Mouse (Mus musculus): ENCODE measurements at regions not wholly inside any gene's neighbourhood (a gene's known extent, or its start where the extent isn't known, plus 50 kb on each side); places are given as distances from the start of the nearest gene placed in this dataset.

DNA sequence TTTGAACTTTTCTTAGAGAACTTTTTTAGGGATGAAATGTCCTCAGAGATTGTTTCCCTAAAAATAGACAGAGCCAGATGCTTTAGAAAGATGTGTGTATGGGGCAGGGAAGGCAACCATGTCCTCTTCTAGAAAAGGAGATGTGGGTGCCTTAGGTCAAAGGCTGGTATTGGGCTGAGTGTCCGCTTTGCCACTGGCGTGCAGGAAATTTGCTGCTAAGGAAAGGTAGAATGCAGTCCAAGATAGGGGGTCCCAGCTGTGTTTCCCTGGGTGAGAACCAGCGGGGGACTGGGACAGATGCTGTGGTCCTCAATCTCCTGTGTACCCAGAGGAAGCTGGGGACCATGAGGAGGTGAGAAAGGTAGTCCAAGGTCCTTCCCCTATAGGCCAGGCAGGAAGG is 291.0 kb downstream of the Pdcd6ip start:
- TF ChIP-seq CTCF (IDR thresholded peaks at IDR 0.05; ENCODE audit: low read depth) = no peak
- no peaks in the 10 kb centered on the region for H3K9me3 ChIP-seq (ENCODE audit: low read length)

DNA sequence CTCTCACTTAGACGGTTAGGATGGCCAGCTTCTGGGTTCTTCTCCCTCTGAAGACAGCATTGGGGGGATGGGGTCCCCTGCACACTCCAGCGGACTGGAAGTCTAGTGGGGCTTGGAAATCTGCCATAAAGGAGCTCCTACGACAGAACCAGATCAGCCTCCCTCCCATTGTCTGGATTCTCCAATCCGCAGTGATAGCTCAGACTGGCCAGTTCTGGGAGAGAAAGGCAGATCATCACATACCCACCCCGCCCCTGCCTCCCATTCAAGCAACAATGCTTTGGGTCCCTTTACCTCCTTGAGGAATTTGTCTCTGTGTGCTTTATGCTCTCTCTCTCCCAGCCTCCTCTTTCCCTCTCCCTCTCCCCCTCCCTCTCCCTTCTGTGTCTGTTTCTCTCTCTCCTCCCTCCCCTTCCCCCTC is 292.5 kb downstream of the Pdcd6ip start:
- Histone ChIP-seq H3K4me1 (ENCODE audit: insufficient read depth, low read length) (0 out of 2 replicates have a peak, but pooled peaks cover 5% of the 10 kb centered on the region), H3K27ac (no peak overlapping the region), H3K36me3 (ENCODE audit: insufficient read depth, low read length) (no peaks in the 10 kb centered on the region), H3K27me3 (ENCODE audit: insufficient read depth, low read length) (no peaks in the 10 kb centered on the region), H3K4me2 (ENCODE audit: low read depth, low read length) (no peak overlapping the region), H3K9me3 (ENCODE audit: low read length) (no peaks in the 10 kb centered on the region), H3K4me3 (ENCODE audit: low read length) (no peak overlapping the region), H3K9ac (replicated peaks; ENCODE audit: low read length) (no peak overlapping the region)
- 37% methylated on average over 5 of the region's 5 CpGs for WGBS
- ATAC-seq (no peak), DNase-seq (ENCODE audit: low spot score) (no peak)
- TF ChIP-seq CTCF (IDR thresholded peaks at IDR 0.05; ENCODE audit: low read depth) = no peak

More for the DNA sequence above, 291.0 kb downstream of the Pdcd6ip start:
- Histone ChIP-seq H3K36me3 (ENCODE audit: insufficient read depth, low read length) (no peaks in the 10 kb centered on the region), H3K27me3 (ENCODE audit: insufficient read depth, low read length) (no peaks in the 10 kb centered on the region), H3K4me2 (ENCODE audit: low read depth, low read length) (no peak overlapping the region), H3K9ac (replicated peaks; ENCODE audit: low read length) (no peak overlapping the region), H3K4me1 (ENCODE audit: insufficient read depth, low read length) (0 out of 2 replicates have a peak, but pooled peaks cover 5% of the 10 kb centered on the region), H3K4me3 (ENCODE audit: low read length) (no peak overlapping the region), H3K27ac (no peak overlapping the region)
- ATAC-seq (no peak), DNase-seq (ENCODE audit: low spot score) (no peak)
- WGBS = 93% methylated on average over 3 of the region's 3 CpGs

DNA sequence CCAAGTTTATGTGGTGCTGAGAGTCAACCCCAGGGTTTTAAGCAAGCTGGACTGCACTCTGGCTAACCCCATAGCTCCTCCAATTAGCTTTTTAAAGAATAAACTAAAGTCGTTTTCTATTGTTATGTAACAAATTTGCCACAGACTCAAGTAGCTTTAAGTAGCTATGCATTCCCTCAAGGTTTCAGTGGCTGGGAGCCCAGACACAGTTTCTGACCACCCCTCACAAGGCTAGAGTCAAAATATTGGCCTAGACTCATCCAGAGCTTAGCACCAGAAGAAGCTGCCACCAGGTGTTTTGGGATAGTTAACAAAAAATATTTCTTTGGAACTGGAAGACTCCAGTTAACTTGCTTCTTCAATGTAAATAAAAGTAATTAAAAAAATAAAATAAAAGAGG is 293.4 kb downstream of the Pdcd6ip start:
- Histone ChIP-seq H3K36me3 (ENCODE audit: insufficient read depth, low read length) (no peaks in the 10 kb centered on the region), H3K9me3 (ENCODE audit: low read length) (no peaks in the 10 kb centered on the region), H3K4me2 (ENCODE audit: low read depth, low read length) (no peak overlapping the region), H3K4me3 (ENCODE audit: low read length) (no peak overlapping the region), H3K27ac (no peak overlapping the region), H3K27me3 (ENCODE audit: insufficient read depth, low read length) (no peaks in the 10 kb centered on the region), H3K9ac (replicated peaks; ENCODE audit: low read length) (no peak overlapping the region), H3K4me1 (ENCODE audit: insufficient read depth, low read length) (0 out of 2 replicates have a peak, but pooled peaks cover 5% of the 10 kb centered on the region)
- no peak for DNase-seq (ENCODE audit: low spot score)
- 48% methylated on average over 1 of the region's 1 CpGs for WGBS
- ATAC-seq = no peak
- no peak for TF ChIP-seq CTCF (IDR thresholded peaks at IDR 0.05; ENCODE audit: low read depth)

DNA sequence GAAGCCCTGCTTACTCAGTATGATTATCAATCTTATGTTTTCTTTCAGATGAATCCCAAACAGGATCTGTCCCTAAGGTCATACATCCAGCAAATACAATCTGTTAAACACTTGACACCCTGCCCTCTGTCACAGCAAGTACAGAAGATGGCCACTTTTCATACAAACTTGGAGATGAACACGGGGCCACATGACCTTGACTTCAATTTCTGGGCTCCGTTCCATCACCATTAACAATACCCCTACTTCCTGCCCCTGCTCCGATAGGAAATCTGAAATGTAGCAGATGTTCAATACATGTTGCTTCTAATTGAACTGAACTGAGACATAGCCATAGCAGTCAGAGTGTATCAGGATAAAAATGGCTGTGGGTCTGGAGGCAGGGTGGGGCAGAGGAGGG is 294.2 kb downstream of the Pdcd6ip start:
- Histone ChIP-seq H3K4me3 (ENCODE audit: low read length) (no peak overlapping the region), H3K9me3 (ENCODE audit: low read length) (no peaks in the 10 kb centered on the region), H3K4me2 (ENCODE audit: low read depth, low read length) (no peak overlapping the region), H3K27ac (no peak overlapping the region), H3K4me1 (ENCODE audit: insufficient read depth, low read length) (0 out of 2 replicates have a peak, but pooled peaks cover 5% of the 10 kb centered on the region), H3K9ac (replicated peaks; ENCODE audit: low read length) (no peak overlapping the region), H3K36me3 (ENCODE audit: insufficient read depth, low read length) (no peaks in the 10 kb centered on the region), H3K27me3 (ENCODE audit: insufficient read depth, low read length) (no peaks in the 10 kb centered on the region)
- no peak for TF ChIP-seq CTCF (IDR thresholded peaks at IDR 0.05; ENCODE audit: low read depth)
- ATAC-seq = no peak
- DNase-seq (ENCODE audit: low spot score) = no peak
- WGBS = 40% methylated on average over 3 of the region's 3 CpGs

DNA sequence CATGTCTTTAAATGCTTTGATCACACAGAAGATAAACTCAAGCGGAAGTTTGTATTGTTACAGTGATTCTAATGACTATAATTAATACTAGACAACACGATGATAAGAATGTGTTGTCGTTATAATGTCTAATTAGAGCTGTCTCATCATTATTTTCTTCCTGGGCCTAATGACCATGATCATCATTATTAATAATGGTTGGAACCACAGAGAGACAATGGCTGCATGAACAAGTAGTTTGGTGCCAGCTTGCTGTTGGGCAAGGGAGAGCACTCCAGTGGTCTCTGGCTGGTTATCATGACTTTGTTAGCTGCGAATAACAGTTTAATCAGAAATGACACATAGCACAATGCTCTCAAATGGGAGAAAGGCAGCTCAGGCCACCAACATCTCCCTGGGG is 296.4 kb downstream of the Pdcd6ip start:
- Histone ChIP-seq H3K27me3 (ENCODE audit: insufficient read depth, low read length) (no peaks in the 10 kb centered on the region), H3K9ac (replicated peaks; ENCODE audit: low read length) (no peak overlapping the region), H3K4me3 (ENCODE audit: low read length) (no peak overlapping the region), H3K4me2 (ENCODE audit: low read depth, low read length) (no peak overlapping the region), H3K36me3 (ENCODE audit: insufficient read depth, low read length) (no peaks in the 10 kb centered on the region), H3K4me1 (ENCODE audit: insufficient read depth, low read length) (0 out of 2 replicates have a peak, but pooled peaks cover 5% of the 10 kb centered on the region), H3K9me3 (ENCODE audit: low read length) (no peaks in the 10 kb centered on the region), H3K27ac (no peak overlapping the region)
- no peak for DNase-seq (ENCODE audit: low spot score)
- 59% methylated on average over 4 of the region's 4 CpGs for WGBS
- TF ChIP-seq CTCF (IDR thresholded peaks at IDR 0.05; ENCODE audit: low read depth) = no peak
- no peak for ATAC-seq

DNA sequence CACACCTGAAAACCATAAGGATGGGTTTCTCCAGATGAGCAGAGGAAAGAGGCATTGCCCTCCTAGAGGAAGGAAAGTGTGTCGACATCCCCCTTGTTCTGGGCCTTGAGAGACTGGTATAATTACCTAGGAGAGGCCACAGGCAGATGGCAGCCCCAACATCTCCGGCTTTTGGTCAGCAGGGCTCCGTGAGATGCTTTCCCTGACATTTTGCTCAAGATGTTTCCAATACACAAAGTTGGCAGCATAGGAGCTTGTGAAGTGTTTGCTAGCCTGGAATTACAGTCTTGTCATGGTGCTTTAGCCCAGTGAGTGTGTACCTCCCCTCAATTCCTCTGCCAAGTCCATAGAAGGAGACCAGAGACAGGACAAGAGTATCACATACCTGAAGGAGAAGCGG is 299.5 kb downstream of the Pdcd6ip start:
- no peak for TF ChIP-seq CTCF (IDR thresholded peaks at IDR 0.05; ENCODE audit: low read depth)
- Histone ChIP-seq H3K4me1 (ENCODE audit: insufficient read depth, low read length) (no peaks in the 10 kb centered on the region), H3K4me3 (ENCODE audit: low read length) (no peak overlapping the region), H3K27me3 (ENCODE audit: insufficient read depth, low read length) (no peaks in the 10 kb centered on the region), H3K36me3 (ENCODE audit: insufficient read depth, low read length) (no peaks in the 10 kb centered on the region), H3K4me2 (ENCODE audit: low read depth, low read length) (no peak overlapping the region), H3K9ac (replicated peaks; ENCODE audit: low read length) (no peak overlapping the region), H3K9me3 (ENCODE audit: low read length) (no peaks in the 10 kb centered on the region), H3K27ac (no peak overlapping the region)
- ATAC-seq (no peak), DNase-seq (ENCODE audit: low spot score) (no peak)
- WGBS = 79% methylated on average over 4 of the region's 4 CpGs

DNA sequence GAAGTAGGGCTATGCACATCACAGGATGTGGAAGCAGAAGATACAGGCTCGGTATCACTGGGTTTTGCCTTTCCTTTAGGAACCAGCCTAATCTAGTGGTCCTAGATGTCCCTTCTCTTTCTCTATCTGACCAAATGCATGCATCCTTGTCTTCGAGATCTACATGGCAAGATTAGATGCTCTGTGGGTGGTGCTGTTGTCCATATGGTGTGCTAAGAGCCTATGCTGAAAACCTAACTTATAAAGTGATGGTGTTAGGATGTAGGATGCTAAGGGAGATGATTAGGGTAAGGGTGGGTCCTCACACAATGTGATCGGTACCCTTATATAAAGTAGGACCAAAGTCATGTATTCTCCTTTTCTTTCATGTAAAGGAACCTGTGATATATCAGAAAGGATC is 313.7 kb downstream of the Pdcd6ip start:
- H3K36me3 ChIP-seq (ENCODE audit: insufficient read depth, low read length) = no peaks in the 10 kb centered on the region
- 0 out of 2 replicates have a peak, but pooled peaks cover 4% of the 10 kb centered on the region for H3K9me3 ChIP-seq (ENCODE audit: low read length)
- H3K4me1 ChIP-seq (ENCODE audit: insufficient read depth, low read length) = no peaks in the 10 kb centered on the region
- no peak for DNase-seq (ENCODE audit: low spot score)
- 86% methylated on average over 3 of the region's 3 CpGs for WGBS
- no peak overlapping the region for H3K9ac ChIP-seq (replicated peaks; ENCODE audit: low read length)
- TF ChIP-seq CTCF (IDR thresholded peaks at IDR 0.05; ENCODE audit: low read depth) = no peak
- H3K27me3 ChIP-seq (ENCODE audit: insufficient read depth, low read length) = no peaks in the 10 kb centered on the region
- no peak for ATAC-seq
- no peak overlapping the region for H3K27ac ChIP-seq
- no peak overlapping the region for H3K4me3 ChIP-seq (ENCODE audit: low read length)
- H3K4me2 ChIP-seq (ENCODE audit: low read depth, low read length) = no peak overlapping the region
